Mouse (Mus musculus) neural tube, embryonic 15.5 days (tissue): Measurements from ENCODE around the gene Plpp1. TPM values are rescaled to one million over a fixed set of nuclear protein-coding genes. Genes with fewer than 3 reads are reported as not detected.

Experiments used
- ATAC-seq: fragments of 200-750 bp; cut with Nextera tagmentation; 2 replicates; pipeline ENCODE4 v1.8.0; 2017; ENCODE audit warnings: mild to moderate bottlenecking, moderate TSS enrichment, moderate library complexity; ENCODE audit not compliant: low FRiP score
- H3K27ac ChIP-seq: fragments of 300-500 bp; sonication (generic); replicated peaks from 2 replicates; pipeline ENCODE4 v1.5.1; 2015; ENCODE audit warnings: mild to moderate bottlenecking, inconsistent platforms
- H3K27me3 ChIP-seq: fragments of 300-500 bp; sonication (generic); replicated peaks from 2 replicates; pipeline ENCODE4 v1.6.1; 2015; ENCODE audit warnings: inconsistent platforms
- H3K36me3 ChIP-seq: fragments of 300-500 bp; sonication (generic); 2 replicates; pipeline ENCODE4 v1.6.1; 2015; ENCODE audit warnings: inconsistent platforms
- H3K4me1 ChIP-seq: fragments of 300-500 bp; sonication (generic); 2 replicates; pipeline ENCODE4 v1.6.1; 2015; ENCODE audit warnings: inconsistent platforms
- H3K4me2 ChIP-seq: fragments of 300-500 bp; sonication (generic); 2 replicates; pipeline ENCODE4 v1.6.1; 2015; ENCODE audit warnings: inconsistent platforms, mild to moderate bottlenecking, moderate library complexity
- H3K4me3 ChIP-seq: fragments of 300-500 bp; sonication (generic); replicated peaks from 2 replicates; pipeline ENCODE4 v1.5.1; 2015; ENCODE audit warnings: mild to moderate bottlenecking, inconsistent platforms
- H3K9ac ChIP-seq: fragments of 300-500 bp; sonication (generic); replicated peaks from 2 replicates; pipeline ENCODE4 v1.6.1; 2015; ENCODE audit warnings: mild to moderate bottlenecking, inconsistent platforms
- H3K9me3 ChIP-seq: fragments of 300-500 bp; sonication (generic); replicated peaks from 2 replicates; pipeline ENCODE4 v1.6.1; 2016; ENCODE audit warnings: inconsistent platforms
- WGBS: fragments of 180-500 bp; shearing (Covaris S2); methylation state at CpG from one replicate; pipeline ENCODE4 v1.1.7; 2015; ENCODE audit warnings: mixed read lengths; 5-methylcytosine and 5-hydroxymethylcytosine counted together
- polyA plus RNA-seq: library from polyadenylated mRNA; unstranded; fragments of >200 nt; fragmentation: Nextera tagmentation; extraction: Ambion mirVana; gene quantifications from 2 replicates; pipeline ENCODE4 v1.2.1, GENCODE M21; 2015

Gene Plpp1
- polyA plus RNA-seq, 1 experiment from 2014 or later = 77.0 TPM

DNA sequence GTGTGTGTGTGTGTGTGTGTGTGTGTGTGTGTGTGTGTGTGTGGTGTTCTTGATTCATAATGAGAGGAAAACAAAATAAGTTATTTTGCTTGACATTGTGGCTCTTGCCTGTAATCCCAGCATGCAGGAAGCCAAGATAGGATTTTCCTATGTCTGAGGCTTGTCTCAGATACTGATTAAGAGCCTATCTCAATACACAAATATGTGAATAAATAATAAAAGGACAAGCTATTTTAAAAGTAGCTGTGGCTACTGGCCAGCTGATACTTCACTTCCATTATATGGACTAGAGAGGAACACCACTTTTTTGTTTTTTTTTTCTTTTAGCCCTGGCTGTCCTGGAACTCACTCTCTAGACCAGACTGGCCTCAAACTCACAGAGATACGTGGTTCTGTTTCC lies 38.8 kb upstream of the Plpp1 start:
- WGBS = 72% methylated on average over 1 of the region's 1 CpGs
- Histone ChIP-seq H3K9me3 (no peaks in the 10 kb centered on the region), H3K27me3 (no peaks in the 10 kb centered on the region), H3K4me1 (no peaks in the 10 kb centered on the region), H3K4me3 (no peak overlapping the region), H3K9ac (no peak overlapping the region), H3K36me3 (no peaks in the 10 kb centered on the region), H3K4me2 (no peak overlapping the region), H3K27ac (no peak overlapping the region)
- ATAC-seq = no peak

DNA sequence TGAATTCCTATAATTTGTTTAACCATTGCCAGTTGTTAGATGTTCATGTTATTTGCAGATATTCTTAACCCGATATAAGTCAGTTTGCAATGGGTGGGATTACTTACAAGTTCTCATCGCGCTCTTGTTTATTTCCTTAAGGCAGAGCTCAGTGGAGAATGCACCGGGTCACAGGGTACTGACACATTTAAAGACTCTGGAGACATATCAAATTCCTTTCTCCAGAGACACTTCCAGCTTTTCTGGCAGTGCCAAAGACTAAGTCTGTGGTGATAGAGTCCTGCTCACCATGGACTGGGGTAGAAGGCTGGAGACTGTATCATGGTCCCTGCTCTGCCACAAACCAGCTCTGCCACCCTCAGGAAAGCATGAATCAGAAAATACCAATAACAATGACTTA lies 38.0 kb upstream of the Plpp1 start:
- no peak overlapping the region for H3K4me3 ChIP-seq
- no peak overlapping the region for H3K4me2 ChIP-seq
- no peak overlapping the region for H3K9ac ChIP-seq
- no peak overlapping the region for H3K27ac ChIP-seq
- no peak for ATAC-seq
- H3K36me3 ChIP-seq = no peaks in the 10 kb centered on the region
- WGBS = 86% methylated on average over 4 of the region's 4 CpGs
- H3K4me1 ChIP-seq = no peaks in the 10 kb centered on the region
- H3K9me3 ChIP-seq = no peaks in the 10 kb centered on the region
- no peaks in the 10 kb centered on the region for H3K27me3 ChIP-seq

DNA sequence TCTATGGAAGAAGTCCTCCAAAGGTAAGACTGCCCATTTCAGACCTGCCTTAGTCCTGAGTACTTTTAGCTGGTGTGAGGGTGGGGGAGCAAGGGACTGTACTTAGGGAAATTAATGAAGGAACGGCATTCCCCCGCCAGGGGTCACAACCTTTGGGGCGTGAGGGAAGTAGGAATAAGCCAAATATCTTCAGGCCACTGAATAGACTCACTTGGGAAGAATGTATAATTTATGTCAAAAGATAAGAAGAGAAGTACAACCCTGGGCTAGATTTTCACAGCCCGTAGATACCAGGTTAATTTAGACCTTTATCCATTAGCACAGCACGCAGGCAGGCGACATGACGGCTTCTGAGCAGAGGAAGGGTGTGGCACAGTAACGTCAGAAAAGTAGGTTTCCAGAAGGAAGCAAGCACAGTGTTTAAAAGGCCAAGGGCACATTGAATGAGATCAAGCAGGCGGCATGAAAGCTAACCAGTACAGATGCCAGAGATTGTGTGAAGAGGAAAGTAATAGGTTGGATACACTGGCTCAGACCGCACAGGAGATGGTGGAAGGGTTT lies 37.0 kb upstream of the Plpp1 start:
- ATAC-seq = no peak
- 86% methylated on average over 10 of the region's 10 CpGs for WGBS
- H3K9me3 ChIP-seq = no peaks in the 10 kb centered on the region

DNA sequence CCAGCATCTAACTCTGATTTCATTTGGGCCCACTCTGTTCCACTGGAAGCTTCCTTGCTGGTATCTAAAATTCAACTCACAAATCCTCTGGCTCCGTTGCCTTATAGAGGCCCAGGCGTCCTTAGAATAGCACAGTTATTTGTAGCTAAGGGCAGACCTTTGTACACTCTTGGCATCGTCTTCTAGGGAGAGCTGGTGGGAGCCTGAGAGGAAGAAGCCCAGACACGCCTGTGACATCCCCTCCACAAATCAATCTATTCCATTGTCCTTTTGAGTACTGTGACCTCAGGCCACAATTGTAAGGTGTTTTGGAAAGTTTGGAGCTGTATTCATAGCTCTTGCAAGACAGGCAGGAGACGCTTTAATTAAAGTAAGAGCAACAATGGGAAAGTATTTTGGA lies 36.0 kb upstream of the Plpp1 start:
- Histone ChIP-seq H3K36me3 (no peaks in the 10 kb centered on the region), H3K9me3 (no peaks in the 10 kb centered on the region), H3K27me3 (no peaks in the 10 kb centered on the region), H3K4me2 (no peak overlapping the region), H3K4me3 (no peak overlapping the region), H3K27ac (no peak overlapping the region), H3K9ac (no peak overlapping the region), H3K4me1 (no peaks in the 10 kb centered on the region)
- ATAC-seq = no peak
- 59% methylated on average over 5 of the region's 5 CpGs for WGBS

More for the DNA sequence above, 37.0 kb upstream of the Plpp1 start:
- no peak overlapping the region for H3K27ac ChIP-seq
- H3K4me1 ChIP-seq = no peaks in the 10 kb centered on the region
- no peak overlapping the region for H3K9ac ChIP-seq
- no peaks in the 10 kb centered on the region for H3K36me3 ChIP-seq
- no peaks in the 10 kb centered on the region for H3K27me3 ChIP-seq
- no peak overlapping the region for H3K4me2 ChIP-seq
- no peak overlapping the region for H3K4me3 ChIP-seq

DNA sequence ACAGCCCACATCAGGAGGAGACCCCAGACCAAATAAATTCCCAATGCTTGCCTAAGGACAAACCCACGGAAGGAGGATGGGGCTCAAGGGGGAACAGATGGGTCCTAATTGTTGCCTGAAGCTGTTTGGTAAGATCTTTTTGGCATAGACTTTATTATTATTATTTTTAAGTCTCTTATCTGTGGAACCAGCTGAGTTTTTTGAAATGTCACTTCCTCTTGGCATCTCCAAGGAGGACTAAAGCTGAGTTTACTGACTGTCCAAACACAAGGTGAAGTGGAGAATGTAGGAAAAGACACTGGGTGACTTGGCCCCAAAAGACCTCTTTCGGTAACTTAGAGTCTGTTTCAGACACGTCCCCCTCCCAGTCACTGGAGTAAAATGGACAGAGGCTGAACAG lies 34.9 kb upstream of the Plpp1 start:
- no peak overlapping the region for H3K27ac ChIP-seq
- ATAC-seq = no peak
- no peaks in the 10 kb centered on the region for H3K27me3 ChIP-seq
- WGBS = 85% methylated on average over 3 of the region's 3 CpGs
- H3K36me3 ChIP-seq = no peaks in the 10 kb centered on the region
- no peak overlapping the region for H3K4me3 ChIP-seq
- H3K4me1 ChIP-seq = peaks cover 2% of the 10 kb centered on the region; the same call in 1 of the 2 replicates
- no peak overlapping the region for H3K9ac ChIP-seq
- H3K4me2 ChIP-seq = no peak overlapping the region
- no peaks in the 10 kb centered on the region for H3K9me3 ChIP-seq

DNA sequence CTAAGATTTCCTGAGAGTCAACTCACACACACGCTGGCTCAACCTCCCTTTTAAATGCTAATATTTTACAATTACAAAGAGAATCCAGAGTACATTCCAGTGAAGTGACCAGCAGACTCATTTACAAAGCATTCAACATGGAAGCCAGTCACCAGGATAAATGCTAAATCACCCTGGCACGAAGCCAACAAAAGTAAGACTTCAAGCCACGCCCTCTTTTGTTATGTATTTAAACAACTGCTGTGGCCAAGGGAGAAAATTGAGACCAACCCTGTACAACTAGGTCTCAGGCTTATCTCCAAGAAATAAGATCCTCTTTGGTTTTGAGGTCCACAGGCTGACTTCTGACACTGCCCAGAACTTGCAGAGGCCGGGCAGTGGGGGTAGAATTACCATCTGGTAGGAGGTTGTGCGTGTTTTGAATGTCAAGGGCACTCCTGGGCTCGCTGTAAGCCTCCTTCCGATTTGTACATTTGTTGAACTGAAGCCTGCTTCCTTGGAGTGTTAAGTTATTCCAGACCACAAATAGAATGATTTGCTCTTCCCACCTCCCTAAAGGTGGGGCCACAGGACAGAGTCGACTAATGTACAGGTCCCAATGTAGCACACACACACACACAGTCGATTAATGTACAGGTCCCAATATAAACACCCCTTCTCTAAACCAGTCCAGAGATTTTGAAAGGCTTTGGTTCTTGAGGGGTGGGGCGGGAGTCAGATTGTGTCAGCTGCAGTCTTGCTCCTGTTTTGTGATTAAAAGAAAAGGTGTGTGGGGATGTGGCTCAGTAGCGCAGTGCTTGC lies 29.9 kb upstream of the Plpp1 start:
- no peak overlapping the region for H3K9ac ChIP-seq
- H3K27ac ChIP-seq = no peak overlapping the region
- H3K36me3 ChIP-seq = no peaks in the 10 kb centered on the region
- no peaks in the 10 kb centered on the region for H3K9me3 ChIP-seq
- WGBS = 35% methylated on average over 11 of the region's 11 CpGs
- H3K4me2 ChIP-seq = no peak overlapping the region
- H3K4me1 ChIP-seq = peaks cover 9% of the 10 kb centered on the region; the same call in 1 of the 2 replicates
- no peak overlapping the region for H3K4me3 ChIP-seq
- peak; percentile 35; the same call in 1 of the 2 replicates for ATAC-seq
- H3K27me3 ChIP-seq = no peaks in the 10 kb centered on the region

DNA sequence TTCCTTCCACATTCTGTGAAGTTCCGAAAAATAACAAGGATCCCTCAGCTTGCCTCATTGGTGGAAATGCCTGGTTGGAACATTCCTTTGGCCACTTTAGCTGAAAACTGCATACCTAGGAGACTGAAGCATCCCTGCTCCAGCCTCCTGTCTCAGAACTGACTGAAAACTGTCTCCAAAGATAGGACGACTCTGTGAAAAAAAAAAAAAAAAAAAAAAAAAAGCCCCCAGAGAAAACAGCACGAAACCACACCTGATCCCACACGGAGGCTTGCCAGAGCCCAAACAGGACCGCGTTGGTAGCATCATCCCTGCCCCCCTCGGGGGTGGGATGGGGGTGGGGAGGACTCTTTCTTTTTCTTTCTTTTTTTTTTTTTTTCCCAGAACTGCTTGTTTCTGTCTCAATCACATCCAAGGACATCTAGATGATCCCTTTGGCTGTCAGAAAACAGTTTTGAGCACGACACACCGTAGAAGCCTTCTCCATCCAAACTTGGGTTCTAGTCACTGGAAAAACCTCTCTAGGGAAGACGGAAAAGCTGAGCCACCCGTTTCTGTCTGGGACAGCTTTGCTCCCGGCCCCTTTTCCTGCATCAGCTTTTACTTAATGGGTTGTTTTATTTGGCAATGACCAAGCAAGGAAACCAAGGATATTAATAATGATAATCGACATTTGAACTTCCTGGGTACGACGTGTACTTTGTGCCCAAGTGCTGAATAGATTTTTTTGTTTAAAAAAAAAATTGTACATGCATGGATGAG lies 29.0 kb upstream of the Plpp1 start:
- peak overlapping the region; percentile 21 for H3K4me2 ChIP-seq

DNA sequence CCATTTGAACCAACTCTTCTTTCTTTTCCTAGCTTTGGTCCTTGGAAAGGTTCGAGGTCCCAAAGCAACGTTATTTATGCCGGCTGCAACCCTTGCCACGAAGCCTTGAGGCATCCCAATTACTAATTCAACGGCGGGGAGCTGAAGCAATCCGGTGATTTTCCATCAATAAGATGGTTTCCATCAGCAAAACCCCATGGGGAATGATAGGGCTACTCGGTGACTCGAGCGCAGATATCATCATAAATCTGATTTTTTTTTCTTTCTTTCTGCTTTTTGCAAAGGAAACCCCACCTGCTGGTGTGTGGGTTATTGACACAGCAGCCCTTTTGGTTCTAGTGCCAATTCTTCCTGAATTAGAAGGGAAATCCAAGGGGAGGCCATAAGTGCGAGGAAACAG lies 28.3 kb upstream of the Plpp1 start:
- H3K4me2 ChIP-seq = peak overlapping the region; percentile 28; the same call in 1 of the 2 replicates
- WGBS = 29% methylated on average over 11 of the region's 11 CpGs
- no peak overlapping the region for H3K9ac ChIP-seq
- no peaks in the 10 kb centered on the region for H3K36me3 ChIP-seq
- no peak overlapping the region for H3K27ac ChIP-seq
- no peaks in the 10 kb centered on the region for H3K9me3 ChIP-seq
- H3K4me3 ChIP-seq = no peak overlapping the region
- no peak for ATAC-seq
- H3K27me3 ChIP-seq = no peaks in the 10 kb centered on the region
- peaks cover 9% of the 10 kb centered on the region; the same call in 1 of the 2 replicates for H3K4me1 ChIP-seq

More for the DNA sequence above, 29.0 kb upstream of the Plpp1 start:
- no peaks in the 10 kb centered on the region for H3K9me3 ChIP-seq
- peaks cover 9% of the 10 kb centered on the region; the same call in 1 of the 2 replicates for H3K4me1 ChIP-seq
- H3K27me3 ChIP-seq = no peaks in the 10 kb centered on the region
- no peak overlapping the region for H3K9ac ChIP-seq
- no peaks in the 10 kb centered on the region for H3K36me3 ChIP-seq
- ATAC-seq = no peak
- no peak overlapping the region for H3K4me3 ChIP-seq
- 41% methylated on average over 15 of the region's 15 CpGs for WGBS
- H3K27ac ChIP-seq = no peak overlapping the region

DNA sequence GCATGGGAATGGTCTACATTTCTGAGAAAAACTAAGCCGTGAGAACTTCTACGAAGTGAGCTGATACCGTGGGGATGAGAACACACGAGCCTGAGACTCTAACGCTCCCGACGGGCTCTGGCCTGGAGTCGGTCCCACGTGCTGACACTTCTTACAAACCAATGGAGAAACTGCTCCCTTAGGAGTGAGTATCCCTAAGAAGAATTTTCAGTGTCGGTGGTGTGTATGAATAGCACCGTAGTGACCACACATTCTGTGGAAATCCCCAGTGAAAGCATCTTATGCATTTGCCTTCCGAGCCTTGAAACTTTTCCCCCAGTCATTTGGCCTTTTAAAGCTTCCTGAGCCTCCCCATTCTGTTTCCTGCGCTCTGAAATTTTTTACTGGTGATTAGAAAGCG lies 27.7 kb upstream of the Plpp1 start:
- WGBS = 78% methylated on average over 14 of the region's 14 CpGs
- no peak for ATAC-seq

DNA sequence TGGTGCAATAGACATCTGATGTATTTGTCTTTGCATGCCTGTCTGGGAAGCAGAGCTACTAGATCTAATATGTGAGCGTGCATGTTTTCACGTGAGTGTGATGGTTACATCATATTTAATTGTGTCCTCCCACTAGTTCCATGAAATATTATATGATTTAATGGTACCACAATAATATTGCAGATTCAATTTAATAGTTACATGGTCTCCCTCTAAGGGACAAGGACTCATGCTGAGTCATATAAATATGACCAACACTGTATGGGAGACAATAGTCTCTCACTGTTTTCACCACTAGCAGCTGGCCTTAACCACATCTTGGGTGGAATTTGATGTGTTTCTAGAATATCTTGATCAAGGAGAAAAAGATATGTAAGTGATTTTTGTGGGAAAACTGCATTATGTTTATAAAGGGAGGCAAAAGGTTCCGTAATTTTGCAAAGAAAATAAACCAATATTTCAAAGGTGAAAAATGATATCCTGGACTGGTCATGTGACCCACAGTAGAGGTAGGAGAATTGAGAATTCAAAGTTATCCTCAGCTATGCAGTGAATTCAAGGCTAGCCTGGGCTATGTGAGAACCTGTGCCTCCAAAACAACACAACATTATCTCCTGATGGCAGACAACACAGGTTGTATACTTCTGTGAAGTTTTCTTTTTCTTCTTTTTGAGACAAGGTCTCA lies 26.5 kb upstream of the Plpp1 start:
- Histone ChIP-seq H3K4me1 (peaks cover 9% of the 10 kb centered on the region; the same call in 1 of the 2 replicates), H3K36me3 (no peaks in the 10 kb centered on the region), H3K27ac (no peak overlapping the region), H3K9me3 (no peaks in the 10 kb centered on the region), H3K27me3 (no peaks in the 10 kb centered on the region), H3K4me2 (no peak overlapping the region), H3K4me3 (no peak overlapping the region), H3K9ac (no peak overlapping the region)
- ATAC-seq = no peak
- WGBS = 92% methylated on average over 3 of the region's 3 CpGs

More for the DNA sequence above, 27.7 kb upstream of the Plpp1 start:
- H3K27me3 ChIP-seq = no peaks in the 10 kb centered on the region
- no peak overlapping the region for H3K4me3 ChIP-seq
- peaks cover 9% of the 10 kb centered on the region; the same call in 1 of the 2 replicates for H3K4me1 ChIP-seq
- H3K27ac ChIP-seq = no peak overlapping the region
- H3K4me2 ChIP-seq = no peak overlapping the region
- no peaks in the 10 kb centered on the region for H3K9me3 ChIP-seq
- no peaks in the 10 kb centered on the region for H3K36me3 ChIP-seq
- no peak overlapping the region for H3K9ac ChIP-seq

DNA sequence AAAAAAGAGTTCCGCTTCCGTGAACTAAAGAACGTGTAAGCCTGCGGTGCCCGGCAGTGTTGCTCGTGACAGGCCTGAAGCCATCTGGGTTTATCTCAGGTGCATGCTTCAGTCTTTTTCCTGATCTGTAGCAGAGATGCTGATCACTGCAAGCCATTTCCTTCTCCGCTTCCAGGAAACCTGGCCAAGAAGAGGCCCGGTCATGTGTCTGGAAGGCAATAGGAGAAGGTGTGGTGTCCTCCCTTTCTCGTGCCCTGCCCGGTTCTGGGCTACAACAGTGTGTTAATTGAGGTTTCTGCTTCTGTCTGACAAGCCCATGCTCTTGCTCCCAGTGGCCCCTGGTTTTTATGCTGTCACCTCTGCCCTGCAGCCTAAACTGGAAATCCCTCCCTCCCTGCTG lies 24.7 kb upstream of the Plpp1 start:
- Histone ChIP-seq H3K27ac (no peak overlapping the region), H3K4me3 (no peak overlapping the region), H3K4me2 (no peak overlapping the region), H3K4me1 (peaks cover 6% of the 10 kb centered on the region; the same call in 1 of the 2 replicates), H3K36me3 (no peaks in the 10 kb centered on the region), H3K27me3 (no peaks in the 10 kb centered on the region), H3K9me3 (no peaks in the 10 kb centered on the region), H3K9ac (no peak overlapping the region)
- ATAC-seq = no peak
- 87% methylated on average over 10 of the region's 10 CpGs for WGBS
